Mouse (Mus musculus) myocyte (in vitro differentiated cells): Measurements from ENCODE around the gene Plekho1. TPM values are rescaled to one million over a fixed set of nuclear protein-coding genes. Genes with fewer than 3 reads are reported as not detected.
A peak's percentile ranks its signal among the peaks of the same experiment; 100 is the strongest.
"Not testable (repeated sequence)": the region's sequence is repeated elsewhere in the genome, so short reads cannot be mapped to it uniquely, and the experiment has no call there.

Source experiments
- H3K27me3 ChIP-seq: one replicate; pipeline ENCODE4 v1.6.1; 2011; ENCODE audit not compliant: control insufficient read depth, insufficient read depth, insufficient read length
- H3K36me3 ChIP-seq: one replicate; pipeline ENCODE4 v1.6.1; 2011; ENCODE audit not compliant: control insufficient read depth, insufficient read depth
- H3K4me2 ChIP-seq: one replicate; pipeline ENCODE4 v1.6.1; 2011; ENCODE audit warnings: low read depth, control low read depth
- H3K4me3 ChIP-seq: one replicate; pipeline ENCODE4 v1.5.1; 2011; ENCODE audit warnings: mild to moderate bottlenecking, control low read depth, moderate library complexity
- H3K79me2 ChIP-seq: one replicate; pipeline ENCODE4 v1.6.1; 2011; ENCODE audit not compliant: control insufficient read depth, insufficient read depth
- H3ac ChIP-seq: one replicate; pipeline ENCODE4 v1.6.1; 2011; ENCODE audit not compliant: control insufficient read depth, insufficient read length
- CEBPB ChIP-seq: IDR thresholded peaks from 2 replicates; pipeline ENCODE4 v1.6.1; 2011; ENCODE audit warnings: mild to moderate bottlenecking, moderate library complexity; ENCODE audit not compliant: poor library complexity, insufficient read depth, severe bottlenecking
- E2F4 ChIP-seq: IDR thresholded peaks from one replicate; pipeline ENCODE4 v1.6.1; 2011; ENCODE audit warnings: mild to moderate bottlenecking, control low read depth, moderate library complexity; ENCODE audit not compliant: insufficient read depth
- MAX ChIP-seq: IDR thresholded peaks from one replicate; pipeline ENCODE4 v1.6.1; 2011; ENCODE audit warnings: low read depth, mild to moderate bottlenecking, control low read depth
- MYOD1 ChIP-seq, 3 experiments: IDR thresholded peaks; one replicate each; pipeline ENCODE4 v1.6.1; 2011; ENCODE audit warnings: control low read depth in 2 of 3, low read depth in 2 of 3, mild to moderate bottlenecking in 2 of 3, moderate library complexity in 1 of 3; ENCODE audit not compliant: insufficient read length in 2 of 3, control insufficient read depth in 1 of 3
- MYOG ChIP-seq, 3 experiments: IDR thresholded peaks; one replicate each; pipeline ENCODE4 v1.6.1; 2011; ENCODE audit warnings: control low read depth in 2 of 3, low read depth in 2 of 3, mild to moderate bottlenecking in 2 of 3; ENCODE audit not compliant: insufficient read length in 2 of 3, control insufficient read depth in 1 of 3, insufficient read depth in 1 of 3
- POLR2A ChIP-seq: IDR thresholded peaks from one replicate; pipeline ENCODE4 v1.6.1; 2011; ENCODE audit warnings: low read depth, mild to moderate bottlenecking, control low read depth, moderate library complexity; ENCODE audit not compliant: insufficient read length
- POLR2AphosphoS2 ChIP-seq: IDR thresholded peaks from one replicate; pipeline ENCODE4 v1.6.1; 2011; ENCODE audit warnings: low read depth, control low read depth; ENCODE audit not compliant: insufficient read length
- REST ChIP-seq: IDR thresholded peaks from one replicate; pipeline ENCODE4 v1.6.1; 2011; ENCODE audit warnings: mild to moderate bottlenecking, control low read depth, moderate library complexity; ENCODE audit not compliant: insufficient read depth, insufficient read length
- SRF ChIP-seq: IDR thresholded peaks from one replicate; pipeline ENCODE4 v1.6.1; 2011; ENCODE audit warnings: low read depth; ENCODE audit not compliant: control insufficient read depth, insufficient read length
- TCF12 ChIP-seq: IDR thresholded peaks from one replicate; pipeline ENCODE4 v1.6.1; 2011; ENCODE audit warnings: mild to moderate bottlenecking, control low read depth; ENCODE audit not compliant: poor library complexity, insufficient read depth, severe bottlenecking
- TCF3 ChIP-seq: IDR thresholded peaks from one replicate; pipeline ENCODE4 v1.6.1; 2011; ENCODE audit warnings: low read depth, control low read depth; ENCODE audit not compliant: insufficient read length
- USF1 ChIP-seq: IDR thresholded peaks from one replicate; pipeline ENCODE4 v1.6.1; 2011; ENCODE audit warnings: low read depth, mild to moderate bottlenecking, control low read depth, moderate library complexity
- polyA plus RNA-seq: library from polyadenylated mRNA; unstranded; fragments of >200 nt; fragmentation: generic; extraction: Trizol; gene quantifications from one replicate; pipeline ENCODE4 v1.2.1, GENCODE M21; 2012; ENCODE audit warnings: missing spikeins

The Plekho1 gene
- polyA plus RNA-seq, 1 experiment, result 107 TPM

DNA sequence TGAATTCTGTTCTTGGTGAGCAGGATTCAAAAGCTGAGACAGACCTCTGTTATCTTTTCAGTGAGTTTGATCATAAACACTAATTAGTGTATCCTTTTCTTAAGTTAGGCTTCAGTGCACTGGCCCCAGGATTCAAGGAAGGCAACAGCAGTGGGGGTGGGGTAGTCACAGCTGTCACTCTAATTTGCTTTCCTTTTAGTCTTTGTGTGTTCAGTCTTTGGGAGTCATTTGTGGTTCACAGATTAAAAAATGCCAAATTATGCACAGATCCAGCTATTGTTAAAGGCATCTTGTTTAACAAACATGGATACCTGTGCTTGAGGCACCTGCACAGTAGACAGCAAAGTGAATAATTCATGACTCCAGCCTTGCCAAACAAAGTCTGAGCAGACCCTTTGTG lies 42.8 kb downstream of the Plekho1 start:
- Histone ChIP-seq H3ac (no peak overlapping the region), H3K4me3 (no peak overlapping the region), H3K4me2 (no peak overlapping the region), H3K79me2 (no peaks in the 10 kb centered on the region), H3K36me3 (no peaks in the 10 kb centered on the region), H3K27me3 (no peaks in the 10 kb centered on the region)
- no peak for TF ChIP-seq USF1
- TF ChIP-seq REST, result no peak
- no peak for TF ChIP-seq TCF3
- no peak for TF ChIP-seq MYOD1 (IDR thresholded peaks at IDR 0.05; ENCODE audit: control insufficient read depth in 1 of 3, insufficient read length in 2 of 3, low read depth in 2 of 3)
- no peak for TF ChIP-seq POLR2AphosphoS2
- TF ChIP-seq CEBPB, result no peak
- no peak for TF ChIP-seq E2F4

DNA sequence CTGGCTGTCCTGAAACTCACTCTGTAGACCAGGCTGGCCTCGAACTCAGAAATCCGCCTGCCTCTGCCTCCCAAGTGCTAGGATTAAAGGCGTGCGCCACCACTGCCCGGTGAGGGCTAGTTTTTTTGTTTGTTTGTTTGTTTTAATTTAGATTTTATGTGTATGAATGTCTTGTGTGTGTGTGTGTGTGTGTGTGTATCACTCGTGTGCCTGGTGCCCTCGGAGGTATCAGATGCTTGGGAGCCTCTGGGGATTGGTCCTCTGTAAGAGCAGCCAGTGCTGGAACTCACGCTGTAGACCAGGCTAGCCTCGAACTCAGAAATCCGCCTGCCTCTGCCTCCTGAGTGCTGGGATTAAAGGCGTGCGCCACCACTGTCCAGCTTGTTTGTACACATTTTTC lies 44.2 kb downstream of the Plekho1 start:
- H3K4me3 ChIP-seq, result peak overlapping the region; percentile 32
- H3ac ChIP-seq, H3K79me2 ChIP-seq, H3K36me3 ChIP-seq, H3K27me3 ChIP-seq: not testable (repeated sequence)
- H3K4me2 ChIP-seq, result peak overlapping the region; percentile 87

DNA sequence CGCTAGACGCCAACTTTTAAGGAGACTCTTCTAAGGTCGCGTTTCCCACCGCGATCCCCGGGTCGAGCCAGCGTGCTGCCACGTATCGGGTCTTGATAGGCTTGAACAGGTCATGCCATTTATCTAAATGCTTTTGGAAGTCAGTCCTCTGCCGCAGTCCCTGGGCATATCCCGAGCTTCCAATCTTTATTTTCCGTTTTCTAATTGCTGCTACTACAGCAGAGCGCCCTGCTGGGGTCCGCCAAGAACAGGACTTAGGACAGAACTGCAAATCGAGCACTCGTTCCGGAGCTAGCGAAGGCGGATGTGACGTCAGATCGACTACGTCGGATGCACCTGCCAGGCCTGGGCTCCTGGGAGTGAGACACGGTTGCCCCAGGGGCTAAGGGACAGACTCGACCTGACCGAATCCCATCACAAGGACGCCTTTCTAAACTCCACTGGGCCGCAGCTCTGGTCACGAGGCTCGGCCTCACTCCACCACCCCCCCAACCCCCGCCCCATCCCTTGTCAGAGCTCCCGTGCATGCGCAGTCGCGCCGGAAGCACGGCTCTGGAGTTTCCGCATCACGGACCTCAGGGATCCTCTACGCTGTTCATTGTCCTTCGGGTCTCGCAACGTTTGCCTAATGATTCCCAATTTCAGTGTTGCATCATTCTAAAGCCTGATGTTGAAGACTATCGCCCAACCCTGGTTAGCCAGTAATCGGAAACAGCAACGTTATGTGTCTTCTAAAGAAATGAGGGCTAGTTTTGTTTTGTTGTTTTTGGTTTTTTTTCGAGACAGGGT lies 44.8 kb downstream of the Plekho1 start:
- peak overlapping the region; percentile 32 for H3K4me3 ChIP-seq
- H3K27me3 ChIP-seq, result no peaks in the 10 kb centered on the region
- no peak overlapping the region for H3ac ChIP-seq
- H3K4me2 ChIP-seq, result peak overlapping the region; percentile 87
- TF ChIP-seq MYOD1 (IDR thresholded peaks at IDR 0.05; ENCODE audit: control insufficient read depth in 1 of 3, insufficient read length in 2 of 3, low read depth in 2 of 3) (peak in 2 of 3 experiments; percentile 62 to 66), E2F4 (no peak), MYOG (IDR thresholded peaks at IDR 0.05; ENCODE audit: control insufficient read depth in 1 of 3, insufficient read depth in 1 of 3, insufficient read length in 2 of 3, low read depth in 2 of 3) (peak in 1 of 3 experiments; percentile 56), POLR2AphosphoS2 (no peak), CEBPB (peak; percentile 48; the same call in 1 of the 2 replicates), POLR2A (peak; percentile 43)
- peaks cover 6% of the 10 kb centered on the region for H3K36me3 ChIP-seq
- H3K79me2 ChIP-seq, result no peaks in the 10 kb centered on the region

DNA sequence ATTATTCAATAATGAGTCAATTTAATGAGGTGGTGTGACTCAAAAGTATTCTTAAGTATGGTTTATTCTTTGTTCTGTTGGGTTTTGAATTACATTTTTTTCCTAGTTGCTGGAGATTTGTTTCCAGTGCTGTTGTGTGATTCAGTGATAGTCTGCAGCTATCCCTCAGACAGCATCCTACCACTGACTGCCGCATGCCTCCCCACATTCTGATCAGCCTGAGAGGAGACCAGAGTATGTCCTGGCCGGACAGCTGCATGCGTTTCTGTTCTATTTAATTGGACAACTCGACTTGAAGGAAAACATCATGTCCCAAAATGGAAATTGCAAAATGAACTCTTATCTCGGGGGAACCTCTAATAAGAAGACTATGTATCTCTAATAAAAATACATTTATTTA lies 47.5 kb downstream of the Plekho1 start:
- Histone ChIP-seq H3K79me2 (no peaks in the 10 kb centered on the region), H3ac (no peak overlapping the region), H3K4me3 (no peak overlapping the region), H3K36me3 (peaks cover 18% of the 10 kb centered on the region), H3K4me2 (peak overlapping the region; percentile 62), H3K27me3 (no peaks in the 10 kb centered on the region)
- no peak for TF ChIP-seq REST
- TF ChIP-seq MYOG (IDR thresholded peaks at IDR 0.05; ENCODE audit: control insufficient read depth in 1 of 3, insufficient read depth in 1 of 3, insufficient read length in 2 of 3, low read depth in 2 of 3), result peak; percentile 86 to 93 (median 89)
- no peak for TF ChIP-seq POLR2AphosphoS2
- no peak for TF ChIP-seq CEBPB
- peak; percentile 74 for TF ChIP-seq TCF12
- no peak for TF ChIP-seq USF1
- no peak for TF ChIP-seq SRF
- TF ChIP-seq E2F4, result no peak
- TF ChIP-seq MYOD1 (IDR thresholded peaks at IDR 0.05; ENCODE audit: control insufficient read depth in 1 of 3, insufficient read length in 2 of 3, low read depth in 2 of 3), result peak; percentile 79 to 94 (median 92)
- TF ChIP-seq TCF3, result peak; percentile 50
- TF ChIP-seq POLR2A, result peak; percentile 18
- TF ChIP-seq MAX, result no peak

DNA sequence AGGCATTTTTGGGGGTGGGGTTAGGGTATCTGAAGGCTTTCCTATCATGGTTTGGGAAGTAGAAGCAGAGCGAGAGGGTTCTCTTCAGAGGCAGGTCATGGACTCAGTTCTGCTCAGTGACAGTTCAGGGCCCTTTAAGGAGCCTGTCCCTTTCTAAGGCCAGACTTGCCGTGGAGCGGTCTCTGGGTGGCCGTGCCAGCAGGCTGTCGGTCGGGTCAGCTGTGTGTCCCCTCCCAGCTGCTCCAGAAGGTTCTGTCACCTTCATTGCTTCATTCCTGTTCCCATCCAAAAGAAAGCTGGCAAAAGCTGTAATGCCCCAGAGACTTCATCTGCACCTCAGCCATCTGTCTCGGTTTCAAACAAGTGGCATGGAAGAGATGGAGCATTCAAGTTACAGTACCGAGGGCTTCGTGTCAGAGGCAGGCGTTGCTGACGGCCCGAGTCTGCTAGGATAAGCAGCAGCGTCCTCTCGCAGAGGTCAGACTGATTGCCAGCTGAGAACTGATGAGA lies 50.0 kb downstream of the Plekho1 start:
- Histone ChIP-seq H3K27me3 (no peaks in the 10 kb centered on the region), H3K4me2 (no peak overlapping the region), H3K36me3 (peaks cover 30% of the 10 kb centered on the region), H3ac (no peak overlapping the region), H3K79me2 (peaks cover 17% of the 10 kb centered on the region), H3K4me3 (no peak overlapping the region)
- no peak for TF ChIP-seq POLR2A
- TF ChIP-seq POLR2AphosphoS2, result no peak
- no peak for TF ChIP-seq MYOD1 (IDR thresholded peaks at IDR 0.05; ENCODE audit: control insufficient read depth in 1 of 3, insufficient read length in 2 of 3, low read depth in 2 of 3)
- no peak for TF ChIP-seq REST
- no peak for TF ChIP-seq E2F4
- TF ChIP-seq SRF, result no peak
- TF ChIP-seq MAX, result no peak
- no peak for TF ChIP-seq TCF3
- TF ChIP-seq USF1, result no peak
- TF ChIP-seq TCF12, result no peak
- no peak for TF ChIP-seq MYOG (IDR thresholded peaks at IDR 0.05; ENCODE audit: control insufficient read depth in 1 of 3, insufficient read depth in 1 of 3, insufficient read length in 2 of 3, low read depth in 2 of 3)
- no peak for TF ChIP-seq CEBPB
